Mouse (Mus musculus): ENCODE data around the gene Fhit. TPM values are rescaled to one million over a fixed set of nuclear protein-coding genes. Genes with fewer than 3 reads are reported as not detected.
"Not testable (repeated sequence)": the region's sequence is repeated elsewhere in the genome, so short reads cannot be mapped to it uniquely, and the experiment has no call there.

The Fhit gene
- polyA plus RNA-seq, 1 experiment from 2014 or later: 1.0 TPM

DNA sequence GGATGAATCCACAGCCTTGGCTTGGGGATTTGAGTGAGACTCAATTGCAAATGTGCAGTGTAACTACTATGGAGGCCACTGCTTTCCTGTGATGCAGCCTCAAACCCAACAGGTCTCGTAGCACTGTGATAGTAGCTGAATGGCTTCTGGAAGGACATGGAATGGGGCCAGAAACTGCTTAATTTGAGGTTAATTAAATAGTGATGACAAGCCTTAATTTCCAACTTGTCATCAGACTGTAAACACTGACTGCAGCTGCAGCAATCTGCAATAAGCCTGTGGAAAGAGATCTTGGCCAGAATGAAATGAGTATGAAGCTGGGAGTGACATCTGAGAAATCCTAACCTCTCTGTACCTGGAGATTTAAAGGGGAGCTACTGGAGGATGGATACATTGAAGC is 325.8 kb downstream of the Fhit start:
- WGBS (ENCODE audit: missing documents): 80% methylated on average over 1 of the region's 1 CpGs
- Histone ChIP-seq H3K79me2 (ENCODE audit: inconsistent target) (no peaks in the 10 kb centered on the region), H3K4me3 (ENCODE audit: inconsistent target) (no peak overlapping the region), H3K36me3 (ENCODE audit: inconsistent target) (no peaks in the 10 kb centered on the region), H3K27ac (no peak overlapping the region)

DNA sequence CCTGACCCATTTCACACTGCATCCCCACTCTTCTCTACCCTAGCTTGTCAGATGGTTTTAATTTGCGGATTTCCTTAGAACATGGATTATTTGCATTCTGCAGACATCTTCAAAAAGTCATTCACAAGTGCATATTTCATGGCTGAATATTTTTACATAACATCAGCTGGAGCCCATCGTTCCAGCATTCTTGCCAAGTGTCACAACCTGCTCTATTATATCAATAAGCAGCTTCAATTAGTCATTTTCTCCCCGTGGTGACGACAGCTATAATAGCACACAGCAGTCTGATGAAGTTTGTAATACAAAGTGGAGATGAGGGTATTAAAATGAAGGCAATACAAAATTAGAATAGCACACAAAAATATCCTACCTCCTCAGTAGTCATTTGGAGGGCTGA is 337.0 kb downstream of the Fhit start:
- 87% methylated on average over 4 of the region's 4 CpGs for WGBS (ENCODE audit: missing documents)
- H3K4me3 ChIP-seq (ENCODE audit: inconsistent target): no peak overlapping the region
- H3K36me3 ChIP-seq (ENCODE audit: inconsistent target): no peaks in the 10 kb centered on the region
- H3K27ac ChIP-seq: no peak overlapping the region
- H3K79me2 ChIP-seq (ENCODE audit: inconsistent target): no peaks in the 10 kb centered on the region

DNA sequence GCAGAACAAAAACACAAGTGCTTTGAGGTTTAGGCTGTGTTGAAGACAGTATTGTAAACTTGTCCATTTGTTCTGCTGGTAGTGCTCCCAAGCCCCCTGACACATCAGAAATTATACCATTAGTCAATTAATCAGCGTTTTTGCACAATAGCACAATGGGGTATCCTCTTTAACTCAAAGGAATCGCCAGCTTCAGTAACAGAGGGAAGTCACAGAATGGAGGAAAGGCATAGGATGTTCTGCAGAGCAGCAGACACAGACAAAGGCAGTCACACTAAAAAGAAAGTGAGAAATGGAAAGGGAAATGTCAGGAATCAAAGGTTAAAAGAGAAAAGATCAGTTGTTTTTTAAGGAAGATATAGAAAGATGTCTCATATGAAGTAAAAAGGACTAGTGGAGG is 348.3 kb downstream of the Fhit start:
- Histone ChIP-seq H3K36me3 (ENCODE audit: inconsistent target) (no peaks in the 10 kb centered on the region), H3K79me2 (ENCODE audit: inconsistent target) (no peaks in the 10 kb centered on the region), H3K4me3 (ENCODE audit: inconsistent target) (no peak overlapping the region), H3K27ac (no peak overlapping the region)
- WGBS (ENCODE audit: missing documents): 54% methylated on average over 2 of the region's 2 CpGs

DNA sequence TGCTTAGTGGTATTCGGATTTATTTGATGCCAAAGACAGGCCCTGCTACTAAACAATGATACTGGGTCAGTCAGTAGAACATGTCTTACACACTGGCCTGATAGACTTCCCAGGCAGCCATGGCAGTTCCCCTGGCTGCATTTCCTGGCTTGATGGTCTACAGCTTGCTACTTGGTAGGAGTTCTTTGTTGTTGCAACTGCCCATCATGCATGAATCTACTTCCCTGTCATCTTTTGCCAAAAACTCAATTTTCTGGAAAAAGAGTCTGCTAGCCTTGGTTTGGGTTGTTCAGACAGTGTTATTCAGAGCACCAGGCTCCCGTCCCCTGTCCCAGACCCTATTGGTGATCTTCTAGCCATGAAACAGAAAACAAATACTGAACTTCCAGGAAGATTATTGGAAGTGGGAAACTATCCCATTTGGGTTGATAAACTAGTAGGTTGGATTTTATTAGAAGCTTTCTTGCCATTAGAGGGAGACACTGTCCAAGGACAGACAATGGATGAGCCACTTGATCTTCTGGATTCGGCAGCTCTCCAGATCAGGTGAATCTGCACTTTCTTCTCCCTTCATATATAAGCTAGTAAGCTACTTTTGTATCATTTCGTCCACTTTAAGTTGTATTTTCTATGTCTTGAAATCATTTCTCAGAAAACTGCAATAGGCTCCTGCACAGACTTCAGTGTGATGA is 363.2 kb downstream of the Fhit start:
- no peaks in the 10 kb centered on the region for H3K36me3 ChIP-seq (ENCODE audit: inconsistent target)
- H3K79me2 ChIP-seq (ENCODE audit: inconsistent target): no peaks in the 10 kb centered on the region
- WGBS (ENCODE audit: missing documents): 90% methylated on average over 4 of the region's 4 CpGs
- no peak overlapping the region for H3K4me3 ChIP-seq (ENCODE audit: inconsistent target)
- H3K27ac ChIP-seq: no peak overlapping the region

DNA sequence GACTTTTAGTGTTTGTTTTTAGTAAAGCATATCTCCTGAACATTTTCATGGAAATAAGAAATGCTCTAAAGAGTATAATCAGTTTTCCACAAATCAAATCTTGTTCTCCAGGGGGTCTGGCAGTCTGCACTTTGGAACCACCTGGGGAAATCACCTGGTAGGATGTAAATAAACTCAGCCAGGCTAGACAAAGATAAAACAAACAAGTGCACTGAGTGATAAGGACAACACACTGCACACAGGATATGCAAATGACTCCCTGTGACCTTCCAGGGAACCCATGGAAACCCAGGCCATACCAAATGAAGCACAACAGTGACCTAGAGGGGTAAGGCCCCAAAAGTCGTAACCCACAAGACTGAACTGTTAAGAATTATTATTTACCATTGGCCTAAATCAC is 364.2 kb downstream of the Fhit start:
- WGBS (ENCODE audit: missing documents): 93% methylated on average over 1 of the region's 1 CpGs
- Histone ChIP-seq H3K4me3 (ENCODE audit: inconsistent target) (no peak overlapping the region), H3K36me3 (ENCODE audit: inconsistent target) (no peaks in the 10 kb centered on the region), H3K27ac (no peak overlapping the region), H3K79me2 (ENCODE audit: inconsistent target) (no peaks in the 10 kb centered on the region)

DNA sequence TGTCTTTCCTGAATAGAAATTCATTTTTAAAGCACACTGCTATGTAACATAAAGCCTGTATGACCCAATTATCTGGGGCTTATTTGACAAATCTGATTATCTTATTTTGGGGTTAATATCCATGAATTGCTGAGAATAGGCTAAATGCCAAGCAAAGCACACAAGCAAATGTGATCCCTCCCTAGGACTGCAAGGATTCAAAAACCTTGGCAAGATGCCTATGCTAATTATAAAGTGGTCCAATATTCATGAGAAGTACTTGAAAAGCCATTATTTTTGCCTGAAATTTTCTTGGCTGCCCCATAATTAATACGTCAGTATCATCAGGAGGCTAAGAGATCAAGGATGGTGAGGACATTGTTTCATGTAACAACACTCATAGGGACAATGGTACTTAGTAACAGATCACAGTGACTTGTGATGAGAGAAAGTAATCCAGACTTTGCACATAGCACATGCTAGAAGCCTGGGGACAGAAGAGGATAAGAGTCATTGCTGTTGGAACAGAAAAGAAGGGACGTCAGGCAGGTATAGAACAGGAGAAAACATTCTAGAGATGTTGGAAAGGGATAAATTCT is 366.2 kb downstream of the Fhit start:
- H3K4me3 ChIP-seq (ENCODE audit: inconsistent target): no peak overlapping the region
- WGBS (ENCODE audit: missing documents): 89% methylated on average over 2 of the region's 2 CpGs
- no peak overlapping the region for H3K27ac ChIP-seq
- H3K79me2 ChIP-seq (ENCODE audit: inconsistent target): no peaks in the 10 kb centered on the region
- H3K36me3 ChIP-seq (ENCODE audit: inconsistent target): no peaks in the 10 kb centered on the region

DNA sequence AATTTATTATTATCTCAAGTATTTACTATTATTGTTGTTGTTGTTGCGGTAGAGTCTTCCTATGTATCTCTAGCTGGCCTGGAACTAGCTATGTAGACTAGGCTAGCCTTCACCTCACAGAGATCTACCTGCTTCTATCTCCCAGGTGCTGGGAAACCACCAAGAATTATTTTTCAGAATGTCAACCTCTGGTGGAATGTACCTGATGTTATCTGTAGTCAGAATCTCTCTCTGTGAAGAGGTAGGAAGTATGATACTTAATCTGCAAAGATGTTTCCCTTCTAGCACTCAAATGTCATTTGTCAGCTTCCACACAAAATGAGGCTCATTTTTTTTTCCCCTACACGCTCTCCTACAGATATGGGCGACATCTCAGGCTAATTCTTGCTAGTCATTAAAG is 377.9 kb downstream of the Fhit start:
- Histone ChIP-seq H3K4me3 (ENCODE audit: inconsistent target) (no peak overlapping the region), H3K79me2 (ENCODE audit: inconsistent target) (no peaks in the 10 kb centered on the region), H3K36me3 (ENCODE audit: inconsistent target) (no peaks in the 10 kb centered on the region), H3K27ac (no peak overlapping the region)
- WGBS (ENCODE audit: missing documents): 90% methylated on average over 3 of the region's 3 CpGs

DNA sequence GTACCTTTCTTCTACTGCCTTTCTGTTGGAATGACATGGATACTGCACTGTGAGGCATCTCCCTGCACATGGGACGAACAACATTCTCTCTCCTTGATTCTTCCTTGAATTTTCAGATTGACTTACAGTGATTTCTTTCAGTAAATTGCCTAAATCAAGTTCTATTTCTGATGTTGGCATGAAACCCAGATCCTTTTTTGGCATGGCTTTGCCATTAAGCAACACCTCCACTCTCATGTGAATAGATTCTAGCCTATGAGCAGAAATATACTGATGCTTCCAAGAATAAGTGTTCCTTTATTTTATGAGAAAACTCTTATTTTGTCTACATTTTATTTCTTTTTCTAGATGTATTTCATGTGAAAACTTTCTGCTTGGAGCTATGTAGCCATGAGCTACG is 383.1 kb downstream of the Fhit start:
- Histone ChIP-seq H3K36me3 (ENCODE audit: inconsistent target) (no peaks in the 10 kb centered on the region), H3K27ac (no peak overlapping the region), H3K79me2 (ENCODE audit: inconsistent target) (no peaks in the 10 kb centered on the region), H3K4me3 (ENCODE audit: inconsistent target) (no peak overlapping the region)
- WGBS (ENCODE audit: missing documents): 93% methylated on average over 2 of the region's 2 CpGs

DNA sequence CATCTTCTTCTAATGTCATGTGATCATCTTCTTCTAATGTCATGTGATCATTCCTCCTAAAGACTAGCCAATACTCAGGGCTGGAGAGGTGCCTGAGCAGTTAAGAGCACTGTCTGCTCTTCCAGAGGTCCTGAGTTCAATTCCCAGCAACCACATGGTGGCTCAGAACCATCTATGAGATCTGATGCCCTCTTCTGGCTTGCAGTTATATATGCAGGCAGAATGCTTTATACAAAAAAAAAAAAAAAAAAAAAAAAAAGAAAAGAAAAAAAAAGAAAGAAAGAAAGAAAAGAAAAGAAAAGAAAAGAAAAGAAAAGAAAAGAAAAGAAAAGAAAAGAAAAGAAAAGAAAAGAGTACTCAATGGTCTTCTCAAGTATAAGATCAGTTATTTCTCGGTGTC is 407.0 kb downstream of the Fhit start:
- not testable (repeated sequence) for H3K27ac ChIP-seq; H3K4me3 ChIP-seq (ENCODE audit: inconsistent target); H3K36me3 ChIP-seq (ENCODE audit: inconsistent target); H3K79me2 ChIP-seq (ENCODE audit: inconsistent target)
- 71% methylated on average over 1 of the region's 1 CpGs for WGBS (ENCODE audit: missing documents)

DNA sequence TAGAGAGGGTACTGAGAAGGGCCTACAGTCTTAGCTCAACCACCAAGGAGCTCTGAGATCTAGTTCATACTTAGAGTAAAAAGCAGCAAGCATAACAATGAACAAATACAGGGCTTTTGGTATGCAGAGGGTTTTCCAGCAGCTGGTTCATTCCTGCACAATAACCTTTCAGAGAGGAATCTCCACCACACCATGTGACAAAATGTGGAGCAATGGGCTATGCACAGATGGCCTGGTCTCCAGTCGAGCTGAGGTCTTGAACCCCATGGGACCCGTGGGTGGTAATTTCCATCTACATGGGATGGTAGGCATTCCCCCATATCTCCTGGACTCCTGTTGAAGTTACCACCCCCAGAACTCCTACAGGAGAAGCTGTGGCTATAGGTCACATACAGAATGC is 423.8 kb downstream of the Fhit start:
- H3K27ac ChIP-seq: no peak overlapping the region
- no peaks in the 10 kb centered on the region for H3K79me2 ChIP-seq (ENCODE audit: inconsistent target)
- H3K4me3 ChIP-seq (ENCODE audit: inconsistent target): no peak overlapping the region
- WGBS (ENCODE audit: missing documents): 91% methylated on average over 2 of the region's 2 CpGs
- no peaks in the 10 kb centered on the region for H3K36me3 ChIP-seq (ENCODE audit: inconsistent target)

DNA sequence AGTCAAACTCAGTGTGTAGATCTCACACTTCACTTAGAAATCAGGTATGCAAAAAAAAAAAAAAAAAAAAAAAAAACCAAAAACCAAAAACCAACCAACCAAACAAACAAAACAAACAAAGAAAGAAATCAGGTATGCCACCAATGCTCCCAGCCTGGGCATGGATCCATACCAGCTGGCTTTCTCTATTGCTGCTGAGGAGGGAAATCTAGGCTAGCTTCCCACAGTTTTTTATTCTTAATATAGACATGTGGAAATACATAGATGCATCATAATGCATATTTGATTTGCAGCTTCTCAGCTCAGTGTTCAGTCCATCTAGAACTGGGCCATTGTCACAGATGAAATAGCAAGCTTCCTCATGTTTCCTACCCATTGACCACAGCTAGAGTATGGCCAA is 439.3 kb downstream of the Fhit start:
- no peaks in the 10 kb centered on the region for H3K36me3 ChIP-seq (ENCODE audit: inconsistent target)
- no peak overlapping the region for H3K27ac ChIP-seq
- no peak overlapping the region for H3K4me3 ChIP-seq (ENCODE audit: inconsistent target)
- no peaks in the 10 kb centered on the region for H3K79me2 ChIP-seq (ENCODE audit: inconsistent target)

DNA sequence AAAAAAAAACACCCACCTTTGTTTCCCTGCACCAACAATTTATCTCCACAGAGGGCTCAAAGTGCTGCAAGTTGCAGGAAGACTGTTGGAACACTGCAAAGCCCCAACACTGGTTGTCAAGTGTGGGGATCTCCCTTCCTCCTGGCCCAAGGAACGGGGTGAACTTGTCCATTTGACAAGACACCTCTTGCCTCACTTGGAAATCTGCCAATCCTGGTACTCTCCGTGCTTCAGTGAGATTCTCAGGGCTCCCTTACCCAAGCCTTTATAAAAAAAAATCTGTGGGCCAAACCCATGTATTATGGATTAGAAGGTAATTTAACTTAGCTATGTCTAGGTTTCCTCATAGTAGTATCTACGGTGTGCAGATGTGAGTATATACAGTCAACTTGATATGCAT is 448.9 kb downstream of the Fhit start:
- Histone ChIP-seq H3K27ac (no peak overlapping the region), H3K36me3 (ENCODE audit: inconsistent target) (no peaks in the 10 kb centered on the region), H3K79me2 (ENCODE audit: inconsistent target) (no peaks in the 10 kb centered on the region), H3K4me3 (ENCODE audit: inconsistent target) (no peak overlapping the region)
- WGBS (ENCODE audit: missing documents): 81% methylated on average over 3 of the region's 3 CpGs

DNA sequence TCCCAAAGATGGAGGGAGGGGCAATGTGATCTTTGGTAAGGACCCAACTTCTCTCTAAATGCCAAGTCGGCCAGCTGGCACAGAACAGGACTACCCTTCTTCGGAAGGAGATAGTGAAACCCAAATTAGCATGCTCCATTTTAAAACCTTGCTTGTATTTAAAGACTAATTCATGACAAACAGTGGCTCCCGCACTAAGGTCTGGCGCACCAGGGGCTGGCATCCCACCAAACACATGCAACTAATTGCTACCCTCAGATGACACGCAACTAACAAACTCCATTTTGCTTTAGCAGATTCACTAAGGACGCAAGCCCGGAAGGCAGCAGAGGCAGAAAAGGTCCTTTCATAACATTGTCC is 449.3 kb downstream of the Fhit start:
- no peak overlapping the region for H3K4me3 ChIP-seq (ENCODE audit: inconsistent target)
- no peaks in the 10 kb centered on the region for H3K36me3 ChIP-seq (ENCODE audit: inconsistent target)
- no peaks in the 10 kb centered on the region for H3K79me2 ChIP-seq (ENCODE audit: inconsistent target)
- H3K27ac ChIP-seq: no peak overlapping the region
- WGBS (ENCODE audit: missing documents): 92% methylated on average over 7 of the region's 7 CpGs

DNA sequence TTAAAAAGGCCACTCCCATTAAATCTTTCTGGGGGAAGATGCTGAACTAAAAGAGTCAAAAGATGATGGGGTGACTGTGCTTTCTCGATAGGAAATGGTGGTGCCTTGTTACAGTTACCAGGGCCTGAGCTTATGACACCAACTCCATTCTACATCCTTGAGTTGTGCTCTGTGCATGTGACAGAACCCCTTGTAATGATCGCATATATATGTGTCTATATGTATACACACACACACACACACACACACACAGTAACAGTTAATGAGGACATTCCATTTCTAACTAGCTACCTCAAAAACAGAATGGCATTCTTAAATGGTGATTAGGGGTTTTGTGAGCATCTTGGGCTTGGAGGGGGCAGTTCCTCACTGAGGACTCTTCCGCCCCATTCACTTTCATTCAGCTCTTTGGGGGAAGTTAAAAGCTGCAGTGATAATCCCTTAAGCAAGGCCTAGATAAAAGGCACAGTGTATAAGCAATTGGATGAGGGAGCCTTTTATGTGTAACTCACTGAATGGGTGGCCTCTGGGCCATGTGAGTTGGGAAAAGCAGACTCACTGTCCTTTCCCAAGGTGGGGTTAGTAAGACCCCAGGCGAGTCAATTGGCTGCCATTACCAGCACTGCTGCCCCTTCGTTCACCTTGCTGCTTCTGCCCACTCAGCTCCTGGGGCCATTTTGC is 449.9 kb downstream of the Fhit start:
- no peaks in the 10 kb centered on the region for H3K36me3 ChIP-seq (ENCODE audit: inconsistent target)
- H3K27ac ChIP-seq: no peak overlapping the region
- 94% methylated on average over 4 of the region's 5 CpGs for WGBS (ENCODE audit: missing documents)
- no peak overlapping the region for H3K4me3 ChIP-seq (ENCODE audit: inconsistent target)
- H3K79me2 ChIP-seq (ENCODE audit: inconsistent target): no peaks in the 10 kb centered on the region

DNA sequence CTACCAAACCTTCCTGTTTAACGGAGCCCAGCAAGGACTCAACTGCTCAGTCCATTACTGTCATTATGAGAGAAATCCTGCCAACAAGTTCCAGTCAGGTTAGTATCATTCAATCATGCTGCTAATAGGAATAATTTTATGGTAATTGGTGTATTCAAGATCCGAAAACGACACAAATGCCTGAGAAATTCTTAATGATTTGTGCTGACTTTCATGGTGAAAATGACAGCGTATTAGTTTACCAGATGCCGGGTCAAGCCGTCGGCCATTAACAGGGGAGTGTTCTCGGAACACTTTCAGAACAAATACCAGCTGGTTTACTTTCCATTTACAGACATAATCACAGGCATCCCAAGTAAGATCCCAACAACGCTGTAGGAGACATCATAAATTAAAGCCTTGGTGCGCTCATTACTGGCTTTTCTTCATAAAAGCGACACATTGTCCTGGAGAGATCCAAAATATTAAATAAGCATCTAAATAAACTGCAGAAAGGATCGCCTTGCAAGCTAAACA is 451.0 kb downstream of the Fhit start:
- H3K27ac ChIP-seq: no peak overlapping the region
- 93% methylated on average over 12 of the region's 12 CpGs for WGBS (ENCODE audit: missing documents)
- H3K79me2 ChIP-seq (ENCODE audit: inconsistent target): no peaks in the 10 kb centered on the region
- H3K36me3 ChIP-seq (ENCODE audit: inconsistent target): no peaks in the 10 kb centered on the region
- H3K4me3 ChIP-seq (ENCODE audit: inconsistent target): no peak overlapping the region

Data from macrophage (primary cell).